Mouse (Mus musculus) heart, embryonic 16.5 days (tissue): ENCODE data around the gene Mmab. TPM values are rescaled to one million over a fixed set of nuclear protein-coding genes. Genes with fewer than 3 reads are reported as not detected.

Experiments used
- ATAC-seq: fragments of 200-750 bp; cut with Nextera tagmentation; replicated peaks from 2 replicates; pipeline ENCODE4 v1.8.0; 2017; ENCODE audit warnings: moderate number of reproducible peaks; ENCODE audit not compliant: insufficient read depth, low FRiP score; ENCODE audit errors: extremely low read depth
- H3K27ac ChIP-seq: fragments of 300-500 bp; sonication (generic); 2 replicates; pipeline ENCODE4 v1.5.1; 2014; ENCODE audit warnings: mild to moderate bottlenecking, low read length, control low read depth, moderate library complexity
- H3K27me3 ChIP-seq: fragments of 300-500 bp; sonication (generic); 2 replicates; pipeline ENCODE4 v1.6.1; 2014; ENCODE audit warnings: low read length, mixed read lengths; ENCODE audit not compliant: control insufficient read depth, insufficient read depth
- H3K36me3 ChIP-seq: fragments of 300-500 bp; sonication (generic); 2 replicates; pipeline ENCODE4 v1.6.1; 2014; ENCODE audit not compliant: control insufficient read depth, insufficient read depth
- H3K4me1 ChIP-seq: fragments of 300-500 bp; sonication (generic); 2 replicates; pipeline ENCODE4 v1.6.1; 2014; ENCODE audit warnings: low read length, mixed read lengths; ENCODE audit not compliant: control insufficient read depth, insufficient read depth
- H3K4me2 ChIP-seq: fragments of 300-500 bp; sonication (generic); 2 replicates; pipeline ENCODE4 v1.6.1; 2014; ENCODE audit warnings: low read depth, mild to moderate bottlenecking, control low read depth, low read length
- H3K4me3 ChIP-seq: fragments of 300-500 bp; sonication (generic); 2 replicates; pipeline ENCODE4 v1.5.1; 2014; ENCODE audit warnings: mild to moderate bottlenecking, control low read depth, low read length
- H3K9ac ChIP-seq: fragments of 300-500 bp; sonication (generic); 2 replicates; pipeline ENCODE4 v1.6.1; 2014; ENCODE audit warnings: low read length, control low read depth
- H3K9me3 ChIP-seq: fragments of 300-500 bp; sonication (generic); replicated peaks from 2 replicates; pipeline ENCODE4 v1.6.1; 2016; ENCODE audit warnings: low read length; ENCODE audit not compliant: control insufficient read depth
- WGBS: fragments of 180-500 bp; shearing (Covaris S2); extraction: QIAGEN DNeasy Blood & Tissue Kit; methylation state at CpG from one replicate; pipeline ENCODE4 v1.1.7; 2014; 5-methylcytosine and 5-hydroxymethylcytosine counted together
- polyA plus RNA-seq: library from polyadenylated mRNA; unstranded; fragments of >200 nt; fragmentation: Nextera tagmentation; extraction: Ambion mirVana; gene quantifications from 2 replicates; pipeline ENCODE4 v1.2.1, GENCODE M21; 2015

Mmab gene
- polyA plus RNA-seq, 1 experiment from 2014 or later, result 24.5 TPM

DNA sequence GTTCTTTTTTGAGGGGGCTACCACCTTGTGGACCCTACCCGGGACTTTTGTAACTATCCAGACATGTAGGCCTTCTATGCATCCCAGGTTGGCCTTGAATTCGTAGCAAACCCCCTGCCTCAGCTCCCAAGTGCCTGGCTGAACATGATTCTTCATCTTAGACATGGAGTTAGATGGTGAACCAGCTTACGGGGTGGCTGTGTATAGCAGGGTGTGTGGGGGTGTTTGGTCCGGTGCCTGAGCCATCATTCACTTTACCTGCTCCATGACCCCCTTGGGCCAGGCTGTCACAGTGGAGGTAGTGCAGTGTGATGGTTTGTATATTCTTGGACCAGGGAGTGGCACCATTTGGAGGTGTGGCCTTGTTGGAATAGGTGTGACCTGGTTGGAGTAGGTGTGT, 24.1 kb upstream of the Mmab start:
- peak overlapping the region; percentile 64; the same call in 1 of the 2 replicates for H3K4me2 ChIP-seq
- no peaks in the 10 kb centered on the region for H3K36me3 ChIP-seq
- no peaks in the 10 kb centered on the region; the same call in 1 of the 2 replicates for H3K9me3 ChIP-seq
- H3K27ac ChIP-seq, result peak overlapping the region; percentile 47
- peaks cover 13% of the 10 kb centered on the region for H3K4me1 ChIP-seq
- H3K27me3 ChIP-seq, result peaks cover 4% of the 10 kb centered on the region; the same call in 1 of the 2 replicates
- ATAC-seq, result no peak
- H3K9ac ChIP-seq, result peak overlapping the region; percentile 62; the same call in 1 of the 2 replicates
- 69% methylated on average over 4 of the region's 4 CpGs for WGBS
- H3K4me3 ChIP-seq, result no peak overlapping the region

DNA sequence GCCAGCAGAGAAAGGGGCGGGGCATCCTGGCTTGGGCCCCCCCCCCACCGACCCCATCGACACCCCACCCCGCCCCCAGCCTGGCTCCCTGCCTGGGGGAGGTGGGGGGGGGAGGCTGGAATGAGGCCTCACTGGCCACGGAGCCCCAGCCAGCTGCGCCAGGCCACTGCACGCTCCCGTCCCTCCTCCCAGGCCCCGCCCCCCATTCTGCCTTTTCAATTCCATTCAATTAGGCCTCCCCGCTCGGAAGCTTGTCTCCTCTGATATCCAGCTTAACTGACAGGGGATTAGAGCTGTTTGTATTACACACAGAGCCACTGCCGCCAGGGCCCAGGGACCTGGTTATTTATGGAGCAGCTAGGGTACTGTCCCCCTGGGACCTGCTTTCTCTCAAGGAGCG, 23.6 kb upstream of the Mmab start:
- ATAC-seq, result peak; percentile 79
- no peaks in the 10 kb centered on the region for H3K36me3 ChIP-seq
- H3K4me3 ChIP-seq, result peak overlapping the region; percentile 44
- peaks cover 13% of the 10 kb centered on the region for H3K4me1 ChIP-seq
- peak overlapping the region; percentile 47 for H3K27ac ChIP-seq
- peaks cover 4% of the 10 kb centered on the region; the same call in 1 of the 2 replicates for H3K27me3 ChIP-seq
- H3K9me3 ChIP-seq, result no peaks in the 10 kb centered on the region; the same call in 1 of the 2 replicates
- peak overlapping the region; percentile 62 for H3K9ac ChIP-seq
- H3K4me2 ChIP-seq, result peak overlapping the region; percentile 64
- WGBS, result 2% methylated on average over 12 of the region's 13 CpGs

DNA sequence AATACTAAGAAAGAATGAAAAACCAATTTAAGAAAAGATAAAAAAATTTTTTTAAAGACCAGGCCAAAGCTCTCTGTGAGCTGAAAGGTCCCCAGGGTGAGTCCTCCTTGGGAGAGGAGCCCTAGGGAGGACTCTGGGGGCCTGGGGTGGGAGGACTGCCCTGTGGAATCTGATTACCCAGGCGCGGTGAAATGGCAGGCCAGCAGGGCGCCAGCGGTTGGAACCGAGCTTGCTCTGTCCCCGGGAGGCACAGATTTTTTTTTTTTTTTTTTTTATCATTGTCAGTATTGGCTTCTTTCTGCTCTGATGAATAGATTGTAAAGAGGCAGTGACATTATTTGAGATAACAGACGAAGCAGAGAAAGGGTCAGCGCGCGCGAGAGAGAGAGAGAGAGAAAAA, 23.2 kb upstream of the Mmab start:
- ATAC-seq, result peak; percentile 30; the same call in 1 of the 2 replicates
- Histone ChIP-seq H3K4me3 (peak overlapping the region; percentile 44), H3K27ac (peak overlapping the region; percentile 47), H3K4me1 (peaks cover 13% of the 10 kb centered on the region), H3K9ac (peak overlapping the region; percentile 62), H3K36me3 (no peaks in the 10 kb centered on the region), H3K9me3 (no peaks in the 10 kb centered on the region; the same call in 1 of the 2 replicates), H3K4me2 (peak overlapping the region; percentile 64), H3K27me3 (peaks cover 4% of the 10 kb centered on the region; the same call in 1 of the 2 replicates)
- WGBS, result 5% methylated on average over 11 of the region's 11 CpGs

DNA sequence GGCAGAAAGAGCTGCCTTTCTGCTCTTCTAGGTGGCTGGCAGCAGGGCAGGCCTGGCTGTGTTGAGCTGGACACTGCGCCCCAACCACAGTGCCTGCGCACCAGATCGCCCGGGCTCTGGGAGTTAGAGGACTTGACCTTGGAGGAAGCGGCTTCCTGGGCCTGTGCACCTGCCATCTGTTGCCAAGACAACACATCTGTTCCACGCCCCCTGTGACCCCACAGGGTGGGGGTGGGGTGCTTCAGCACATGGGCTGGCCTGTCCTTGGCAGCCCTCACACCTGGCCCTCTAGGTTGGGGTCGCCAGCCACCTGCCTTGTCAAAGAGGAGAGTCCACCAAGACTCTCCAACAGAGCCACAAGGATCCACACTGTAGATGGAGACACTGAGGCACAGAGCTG, 21.8 kb upstream of the Mmab start:
- no peak for ATAC-seq
- H3K36me3 ChIP-seq, result no peaks in the 10 kb centered on the region
- H3K27me3 ChIP-seq, result peaks cover 4% of the 10 kb centered on the region; the same call in 1 of the 2 replicates
- H3K4me3 ChIP-seq, result no peak overlapping the region
- H3K9ac ChIP-seq, result 0 out of 2 replicates have a peak overlapping the region, but pooled peaks have one; percentile 7
- no peaks in the 10 kb centered on the region for H3K9me3 ChIP-seq
- peaks cover 13% of the 10 kb centered on the region for H3K4me1 ChIP-seq
- no peak overlapping the region for H3K27ac ChIP-seq
- WGBS, result 71% methylated on average over 7 of the region's 7 CpGs
- no peak overlapping the region for H3K4me2 ChIP-seq

DNA sequence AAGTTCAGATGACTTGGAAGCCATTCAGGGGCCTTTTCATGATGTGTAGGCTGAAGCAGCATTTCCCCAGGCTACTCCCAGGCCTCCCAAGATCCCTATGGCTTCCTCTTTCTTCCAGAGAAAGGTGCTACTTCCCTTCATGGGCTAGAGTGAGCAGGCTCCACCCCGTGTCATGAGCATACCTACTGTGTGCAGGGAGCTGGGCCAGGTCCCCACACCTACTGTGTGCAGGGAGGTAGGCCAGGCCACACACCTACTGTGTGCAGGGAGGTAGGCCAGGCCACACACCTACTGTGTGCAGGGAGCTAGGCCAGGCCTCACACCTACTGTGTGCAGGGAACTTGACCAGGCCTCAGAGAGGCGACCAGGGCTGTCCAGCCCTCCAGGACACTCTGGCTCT, 20.7 kb upstream of the Mmab start:
- 84% methylated on average over 2 of the region's 2 CpGs for WGBS
- Histone ChIP-seq H3K4me1 (peaks cover 13% of the 10 kb centered on the region), H3K27ac (no peak overlapping the region), H3K9me3 (no peaks in the 10 kb centered on the region), H3K27me3 (peaks cover 4% of the 10 kb centered on the region; the same call in 1 of the 2 replicates), H3K9ac (peak overlapping the region; percentile 29; the same call in 1 of the 2 replicates), H3K4me2 (no peak overlapping the region), H3K4me3 (no peak overlapping the region), H3K36me3 (no peaks in the 10 kb centered on the region)
- ATAC-seq, result no peak

DNA sequence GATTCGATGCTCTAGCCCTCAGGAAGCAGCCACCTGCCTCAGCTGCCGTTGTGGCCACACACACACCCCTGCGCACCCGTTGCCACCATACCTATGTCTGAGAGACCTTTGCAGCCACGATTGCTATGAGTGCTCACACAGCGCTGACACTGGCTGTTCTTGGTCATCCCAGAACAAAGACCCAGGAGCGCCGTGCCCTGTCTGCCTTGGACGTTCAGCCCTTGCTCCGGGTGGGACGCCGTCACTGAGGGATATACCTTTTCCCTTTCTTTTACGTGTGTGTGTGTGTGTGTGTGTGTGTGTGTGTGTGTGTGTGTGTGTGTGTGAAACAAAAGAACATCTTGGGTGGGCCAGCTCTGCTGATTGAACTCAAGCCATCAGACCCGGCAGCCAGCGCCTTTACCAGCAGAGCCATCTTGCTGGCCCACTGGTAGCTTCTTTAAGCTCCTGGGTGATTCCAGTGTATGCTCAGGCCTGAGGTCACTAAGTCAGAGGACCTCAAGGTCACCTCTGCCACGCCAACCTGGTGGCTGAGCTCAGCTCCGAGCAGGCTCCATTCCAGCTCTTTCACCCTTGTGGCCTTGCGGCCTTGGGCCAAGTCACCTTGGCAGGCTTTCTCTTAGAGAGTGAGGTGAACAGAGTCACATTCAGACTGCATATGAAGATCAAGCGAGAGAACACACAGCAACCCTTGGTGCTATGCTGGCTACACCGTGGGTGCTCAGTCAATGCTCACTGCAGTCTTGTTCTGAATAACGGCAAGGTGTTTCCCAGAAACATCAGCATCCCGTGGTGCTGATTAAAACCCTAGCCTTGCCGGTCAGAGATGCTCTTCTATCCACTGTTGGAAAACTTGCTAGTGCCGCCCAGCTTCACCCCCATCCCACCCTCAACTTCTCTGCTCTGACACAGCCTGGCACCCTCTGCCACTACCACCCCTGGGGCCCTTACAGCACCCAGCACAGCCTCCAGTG, 18.5 kb upstream of the Mmab start:
- no peaks in the 10 kb centered on the region for H3K9me3 ChIP-seq
- no peak overlapping the region for H3K27ac ChIP-seq
- ATAC-seq, result no peak
- WGBS, result 78% methylated on average over 24 of the region's 24 CpGs
- 0 out of 2 replicates have a peak, but pooled peaks cover 2% of the 10 kb centered on the region for H3K27me3 ChIP-seq
- no peaks in the 10 kb centered on the region for H3K36me3 ChIP-seq
- H3K9ac ChIP-seq, result no peak overlapping the region
- no peak overlapping the region for H3K4me3 ChIP-seq
- peaks cover 10% of the 10 kb centered on the region for H3K4me1 ChIP-seq
- H3K4me2 ChIP-seq, result no peak overlapping the region

DNA sequence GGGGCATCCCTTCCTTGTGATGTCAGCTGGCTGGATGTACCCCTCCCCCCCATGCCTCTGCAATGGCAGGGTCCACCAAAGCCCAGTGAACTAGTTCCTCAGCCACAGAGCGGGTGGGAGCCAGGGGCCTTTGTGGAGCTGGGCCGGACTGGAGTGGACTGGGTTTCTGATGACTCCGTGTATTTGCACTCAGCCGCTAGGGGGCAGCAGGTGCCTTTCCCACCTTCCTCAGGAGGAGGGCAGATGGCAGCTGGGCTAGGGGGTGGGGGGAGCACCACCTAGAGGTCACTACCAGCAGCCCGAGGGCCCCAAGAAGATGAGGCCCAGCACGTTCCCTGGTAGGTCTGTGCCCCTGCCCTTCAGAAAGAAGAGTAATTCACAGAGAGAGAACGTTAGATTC, 17.4 kb upstream of the Mmab start:
- Histone ChIP-seq H3K4me1 (peaks cover 3% of the 10 kb centered on the region; the same call in 1 of the 2 replicates), H3K9me3 (no peaks in the 10 kb centered on the region), H3K9ac (no peak overlapping the region), H3K27me3 (0 out of 2 replicates have a peak, but pooled peaks cover 2% of the 10 kb centered on the region), H3K27ac (no peak overlapping the region), H3K4me3 (no peak overlapping the region), H3K36me3 (no peaks in the 10 kb centered on the region), H3K4me2 (no peak overlapping the region)
- WGBS, result 6% methylated on average over 7 of the region's 7 CpGs
- ATAC-seq, result 0 out of 2 replicates have a peak, but pooled peaks have one; percentile 33

GRCm38 (mm10) chr5:114456995-114457605, 13.2 kb upstream of the Mmab start:
- H3K4me1 ChIP-seq, result 0 out of 2 replicates have a peak, but pooled peaks cover 3% of the 10 kb centered on the region
- no peak overlapping the region for H3K4me3 ChIP-seq
- H3K36me3 ChIP-seq, result no peaks in the 10 kb centered on the region
- 0 out of 2 replicates have a peak, but pooled peaks cover 2% of the 10 kb centered on the region for H3K27me3 ChIP-seq
- H3K4me2 ChIP-seq, result peak overlapping the region; percentile 33; the same call in 1 of the 2 replicates
- WGBS, result 53% methylated on average over 16 of the region's 16 CpGs
- no peak overlapping the region for H3K9ac ChIP-seq
- ATAC-seq, result no peak; the same call in 1 of the 2 replicates
- H3K9me3 ChIP-seq, result no peaks in the 10 kb centered on the region
- H3K27ac ChIP-seq, result no peak overlapping the region
